Mouse (Mus musculus): ENCODE measurements around the gene Pafah2.

DNA sequence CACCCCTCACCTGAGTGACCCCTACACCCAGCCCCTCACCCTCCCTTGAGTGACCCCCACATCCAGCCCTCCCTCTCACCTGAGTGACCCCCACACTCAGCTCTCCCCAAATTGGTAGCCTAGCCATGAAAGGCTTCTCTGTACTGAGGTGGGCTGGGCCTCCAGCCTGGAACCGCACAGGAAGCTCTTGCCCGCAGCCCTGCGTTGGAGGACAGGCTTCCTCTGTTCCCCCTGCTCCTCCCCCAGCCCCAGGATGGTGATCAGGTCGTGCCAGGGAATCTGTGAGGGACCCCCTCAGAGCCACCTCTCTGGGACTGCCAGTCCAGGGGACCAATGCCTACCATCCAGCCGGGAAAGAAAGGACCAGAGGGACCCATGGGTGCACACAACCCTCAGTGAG, 30.8 kb upstream of the Pafah2 start:
- TF ChIP-seq TAL1 (IDR thresholded peaks at IDR 0.05; ENCODE audit: low read length) = no peak
- no peak for TF ChIP-seq GATA1 (IDR thresholded peaks at IDR 0.05; ENCODE audit: low read length)

Measured in erythroblast, embryonic 14.5 days (primary cell).